Mouse (Mus musculus) lung, adult 2 months (tissue): Measurements from ENCODE around the gene Larp4b. TPM values are rescaled to one million over a fixed set of nuclear protein-coding genes. Genes with fewer than 3 reads are reported as not detected.

ENCODE experiments used
- DNase-seq: peaks from one replicate; pipeline ENCODE4 v3.0.0; 2022
- H3K4me1 ChIP-seq: fragments of 200-500 bp; 2 replicates; pipeline ENCODE4 v1.6.1; 2011; ENCODE audit warnings: low read length; ENCODE audit not compliant: control insufficient read depth, insufficient read depth
- H3K4me3 ChIP-seq: fragments of 200-500 bp; replicated peaks from 2 replicates; pipeline ENCODE3; 2011; ENCODE audit warnings: low read depth, mild to moderate bottlenecking, control low read depth, low read length; ENCODE audit errors: extremely low read depth
- CTCF ChIP-seq: fragments of 200-500 bp; IDR thresholded peaks from 2 replicates; pipeline ENCODE4 v1.5.1; 2011; ENCODE audit warnings: mild to moderate bottlenecking, low read length, control low read depth; ENCODE audit not compliant: insufficient read depth
- POLR2A ChIP-seq: fragments of 200-500 bp; IDR thresholded peaks from 2 replicates; pipeline ENCODE4 v1.6.1; 2011; ENCODE audit warnings: low read depth, mild to moderate bottlenecking, control low read depth, low read length, borderline replicate concordance; ENCODE audit errors: extremely low read depth
- WGBS: fragments of 180-500 bp; shearing (Covaris S2); methylation state at CpG from one replicate; pipeline ENCODE4 v1.1.7; 2018; 5-methylcytosine and 5-hydroxymethylcytosine counted together
- polyA plus RNA-seq: library from polyadenylated mRNA; depleted of rRNA; stranded (reverse); fragments of >200 nt; gene quantifications from 2 replicates; pipeline ENCODE4 v1.2.3, GENCODE M21; 2012

Gene Larp4b
- polyA plus RNA-seq, 1 experiment: 23.9 TPM

DNA sequence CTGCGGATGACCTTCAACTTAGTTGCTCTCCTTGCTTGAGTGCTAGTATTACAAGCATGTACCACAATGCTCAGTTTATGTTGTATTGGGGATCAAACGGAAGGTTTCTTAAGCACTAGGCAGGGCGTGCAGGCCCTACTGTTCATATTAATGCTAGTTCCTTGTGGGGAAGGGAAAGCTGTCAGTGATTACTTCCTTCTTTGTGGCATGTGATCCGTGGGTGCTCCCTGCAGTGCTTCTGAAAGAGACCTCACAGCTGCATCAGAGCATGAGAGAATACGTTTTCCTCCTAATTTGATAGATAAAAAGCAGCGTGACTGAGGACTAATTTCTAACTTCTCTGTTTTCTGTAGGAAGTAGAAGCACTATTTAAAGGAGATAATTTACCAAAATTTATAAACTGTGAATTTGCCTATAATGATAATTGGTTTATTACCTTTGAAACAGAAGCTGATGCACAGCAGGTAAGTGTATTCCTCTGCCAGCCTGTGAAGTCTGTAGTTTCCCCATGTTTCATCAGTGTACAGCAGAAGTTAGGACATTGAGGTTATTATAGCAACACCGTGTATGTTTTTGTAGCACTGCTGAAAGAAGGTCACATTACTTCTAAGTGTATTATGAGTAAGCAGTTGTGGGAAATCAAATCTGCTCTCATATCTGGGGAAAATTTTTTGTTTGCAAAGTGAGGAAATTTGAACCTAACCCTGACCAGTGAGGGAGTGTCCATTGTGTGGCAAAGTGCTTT is 56.0 kb downstream of the Larp4b start:
- TF ChIP-seq CTCF (no peak), POLR2A (no peak)
- Histone ChIP-seq H3K4me1 (no peaks in the 10 kb centered on the region), H3K4me3 (no peak overlapping the region)
- 67% methylated on average over 7 of the region's 7 CpGs for WGBS
- DNase-seq: no peak

DNA sequence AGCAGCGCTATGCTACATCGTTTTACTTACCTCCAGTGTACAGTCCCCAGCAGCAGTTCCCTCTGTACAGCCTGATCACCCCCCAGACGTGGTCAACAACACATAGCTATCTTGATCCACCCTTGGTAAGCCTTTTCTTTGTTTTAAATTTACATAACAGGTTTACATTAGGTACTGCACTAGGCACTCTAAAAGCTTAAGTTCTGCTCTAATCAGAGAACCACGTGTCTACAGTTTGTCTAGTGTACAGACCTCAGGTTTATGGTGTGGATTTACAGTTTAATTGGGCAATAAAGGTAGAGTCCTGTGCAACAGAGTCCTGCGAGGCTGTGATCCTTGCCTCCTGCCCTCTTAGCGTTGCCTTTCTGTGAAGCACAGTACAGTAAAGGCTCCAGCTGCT is 57.4 kb downstream of the Larp4b start:
- 81% methylated on average over 6 of the region's 6 CpGs for WGBS
- no peak overlapping the region for H3K4me3 ChIP-seq
- H3K4me1 ChIP-seq: no peaks in the 10 kb centered on the region
- DNase-seq: no peak
- TF ChIP-seq CTCF (no peak), POLR2A (no peak)

DNA sequence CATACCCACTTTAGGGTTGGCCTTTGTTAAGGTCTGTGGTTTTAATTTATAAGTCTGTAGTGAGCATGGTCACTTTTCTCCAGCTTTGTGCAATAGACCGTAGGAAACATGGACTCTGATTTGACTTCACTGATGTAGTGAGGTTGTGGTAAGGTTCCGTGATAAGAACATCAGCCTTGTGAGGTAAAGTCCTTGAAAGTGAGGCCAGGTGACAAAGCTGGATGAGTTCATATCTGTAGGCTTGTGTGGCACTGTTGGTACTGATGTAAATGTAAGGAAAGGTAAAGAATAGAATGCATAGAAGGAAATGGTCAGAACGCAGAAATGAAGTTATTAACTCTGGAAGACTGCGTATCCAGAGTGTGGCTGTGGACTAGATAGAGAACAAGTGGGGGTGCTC is 57.9 kb downstream of the Larp4b start:
- 94% methylated on average over 4 of the region's 4 CpGs for WGBS

DNA sequence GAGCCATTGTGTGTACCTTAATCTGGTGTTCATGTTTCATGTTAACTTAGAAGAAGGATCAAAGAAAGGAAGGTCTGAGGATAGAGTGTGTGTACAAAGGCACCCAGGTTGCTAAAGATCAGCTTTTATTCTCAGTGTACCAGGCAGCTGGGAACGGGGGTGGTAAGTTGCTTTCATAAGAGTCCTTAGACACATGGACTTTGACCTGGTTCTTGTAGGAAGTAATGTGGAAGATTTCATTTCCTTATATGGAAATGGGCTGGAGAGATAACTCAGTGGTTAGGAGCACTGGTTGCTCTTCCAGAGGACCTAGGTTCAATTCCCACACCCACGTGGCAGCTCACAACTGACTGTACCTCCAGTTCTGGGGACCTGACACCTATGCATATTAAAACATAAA is 58.6 kb downstream of the Larp4b start:
- Histone ChIP-seq H3K4me3 (no peak overlapping the region), H3K4me1 (no peaks in the 10 kb centered on the region)
- 68% methylated on average over 2 of the region's 2 CpGs for WGBS
- no peak for DNase-seq
- TF ChIP-seq CTCF (no peak), POLR2A (no peak)

More for the DNA sequence above, 57.9 kb downstream of the Larp4b start:
- no peak overlapping the region for H3K4me3 ChIP-seq
- TF ChIP-seq POLR2A (no peak), CTCF (no peak)
- no peaks in the 10 kb centered on the region for H3K4me1 ChIP-seq
- no peak for DNase-seq

DNA sequence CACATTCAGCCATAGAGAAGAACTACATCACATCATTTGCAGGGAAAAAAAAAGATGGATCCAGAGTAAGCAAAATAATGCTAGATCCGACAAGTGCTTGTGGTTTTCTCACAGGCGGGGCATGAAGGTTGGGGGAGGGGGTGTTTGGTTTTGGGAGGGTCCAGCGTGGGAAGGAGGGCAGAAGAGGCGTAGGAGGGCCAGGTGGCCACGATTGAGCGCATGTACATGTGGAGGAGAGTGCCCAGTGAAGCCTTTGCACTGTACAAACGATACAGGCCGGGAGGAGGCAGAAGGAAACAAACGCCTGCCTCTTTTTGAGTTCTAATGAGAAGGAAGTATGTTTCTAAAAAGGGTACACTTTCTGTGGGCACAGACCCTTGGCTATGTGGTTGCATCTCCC is 60.1 kb downstream of the Larp4b start:
- Histone ChIP-seq H3K4me1 (no peaks in the 10 kb centered on the region), H3K4me3 (no peak overlapping the region)
- no peak for DNase-seq
- TF ChIP-seq CTCF (no peak), POLR2A (no peak)
- WGBS: 65% methylated on average over 9 of the region's 9 CpGs

DNA sequence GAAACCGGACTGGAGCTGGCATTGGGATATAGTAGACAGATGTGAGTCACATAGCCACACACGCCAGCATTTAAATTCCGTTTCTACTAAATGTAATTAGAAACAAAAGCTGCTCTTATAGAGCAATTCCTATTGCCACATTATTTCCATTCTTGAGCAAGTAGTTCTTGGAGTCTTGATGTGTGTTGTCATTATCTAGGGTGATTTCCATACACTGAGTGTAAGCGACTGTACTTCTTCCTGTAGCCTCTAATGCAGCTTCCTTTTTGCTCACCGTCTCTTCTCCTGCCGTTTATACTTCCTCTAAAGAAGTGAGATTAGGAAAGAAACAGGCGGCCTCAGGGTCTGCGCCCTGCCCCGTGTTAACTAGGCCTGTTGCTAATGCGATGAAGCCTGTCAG is 65.6 kb downstream of the Larp4b start:
- H3K4me1 ChIP-seq: no peaks in the 10 kb centered on the region
- 74% methylated on average over 10 of the region's 10 CpGs for WGBS
- H3K4me3 ChIP-seq: no peak overlapping the region
- no peak for DNase-seq
- no peak for TF ChIP-seq CTCF
- TF ChIP-seq POLR2A: no peak

DNA sequence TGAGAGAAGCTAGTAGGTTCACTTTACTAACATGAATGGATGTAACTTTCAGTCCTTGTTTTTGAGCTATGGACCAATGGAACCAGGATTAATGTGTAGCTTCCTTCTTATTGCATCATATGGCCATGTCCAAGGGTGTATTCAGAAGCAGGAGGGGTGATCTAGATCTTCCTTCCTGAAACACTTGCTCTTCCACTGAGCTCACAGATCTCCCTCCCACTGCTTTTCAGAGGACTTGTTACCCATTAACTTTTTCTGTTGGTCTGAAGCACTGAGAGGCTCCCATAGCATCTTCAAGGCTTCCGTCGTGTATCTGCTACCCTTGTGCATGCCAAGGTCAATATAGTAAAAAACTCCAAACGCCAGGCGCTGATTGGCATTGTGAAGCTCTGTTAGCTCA is 69.2 kb downstream of the Larp4b start:
- 85% methylated on average over 4 of the region's 4 CpGs for WGBS
- H3K4me3 ChIP-seq: no peak overlapping the region
- no peak for DNase-seq

DNA sequence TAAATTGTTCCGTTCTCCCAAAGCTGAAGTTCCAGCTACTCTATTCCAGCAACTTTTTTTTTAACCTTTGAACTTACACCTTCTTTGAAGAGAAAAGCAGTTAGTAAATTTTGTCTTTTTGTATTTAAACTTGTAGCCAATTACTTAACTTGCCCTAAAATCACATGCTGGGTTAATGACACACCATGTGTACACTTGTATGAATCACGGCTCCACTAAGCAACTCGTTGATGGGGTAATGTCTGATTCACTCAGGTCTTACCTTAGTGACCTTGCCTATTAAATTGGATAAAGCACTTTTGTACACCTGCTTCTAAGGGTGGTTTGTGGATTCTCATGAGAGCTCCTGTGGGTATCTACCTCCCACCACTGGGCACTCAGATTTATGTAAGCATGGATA is 74.2 kb downstream of the Larp4b start:
- no peak overlapping the region for H3K4me3 ChIP-seq
- TF ChIP-seq POLR2A: no peak
- no peak for TF ChIP-seq CTCF
- 70% methylated on average over 3 of the region's 3 CpGs for WGBS
- H3K4me1 ChIP-seq: no peaks in the 10 kb centered on the region
- DNase-seq: no peak

More for the DNA sequence above, 69.2 kb downstream of the Larp4b start:
- no peak for TF ChIP-seq CTCF
- TF ChIP-seq POLR2A: no peak
- H3K4me1 ChIP-seq: no peaks in the 10 kb centered on the region

DNA sequence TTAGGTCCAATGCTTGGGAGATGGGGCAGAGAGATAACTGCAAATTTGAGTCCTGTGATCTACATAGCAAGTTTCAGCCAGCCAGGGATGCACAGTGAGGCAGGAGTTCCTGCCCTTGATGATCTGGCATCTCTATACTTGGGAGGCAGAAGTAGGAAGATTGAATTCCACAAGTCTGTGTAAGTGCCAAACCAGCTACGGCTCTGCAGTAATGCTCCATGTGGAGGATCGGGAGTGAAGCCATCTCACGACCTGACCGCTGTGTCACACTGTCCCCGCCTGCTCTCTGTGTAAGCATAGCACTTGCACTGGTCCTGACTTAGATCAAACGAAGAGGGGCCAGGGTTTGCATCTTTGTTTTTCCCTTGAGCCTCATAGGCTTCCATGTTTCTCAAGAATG is 75.9 kb downstream of the Larp4b start:
- DNase-seq: no peak
- TF ChIP-seq POLR2A: no peak
- no peak for TF ChIP-seq CTCF
- WGBS: 75% methylated on average over 6 of the region's 6 CpGs
- H3K4me3 ChIP-seq: no peak overlapping the region
- H3K4me1 ChIP-seq: 0 out of 2 replicates have a peak, but pooled peaks cover 3% of the 10 kb centered on the region

DNA sequence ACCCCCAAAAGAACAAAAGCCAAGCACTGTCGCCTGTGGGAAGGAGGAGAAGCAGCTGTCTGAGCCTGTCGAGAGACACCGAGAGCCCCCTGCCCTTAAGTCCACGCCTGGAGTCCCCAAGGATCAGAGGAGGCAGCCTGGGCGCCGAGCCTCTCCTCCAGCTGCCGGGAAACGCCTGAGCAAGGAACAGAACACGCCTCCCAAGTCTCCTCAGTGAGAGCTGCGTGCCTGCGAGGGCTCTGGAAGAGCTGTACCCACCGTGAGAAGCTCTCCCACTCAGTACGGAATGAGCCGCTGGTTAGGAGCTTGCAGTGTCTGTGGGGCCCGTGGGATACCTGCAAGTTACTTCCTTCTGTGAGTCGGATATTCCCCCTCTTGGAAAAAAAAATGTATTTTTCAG is 77.0 kb downstream of the Larp4b start:
- TF ChIP-seq CTCF (no peak), POLR2A (no peak)
- 83% methylated on average over 16 of the region's 16 CpGs for WGBS
- H3K4me3 ChIP-seq: no peak overlapping the region
- no peak for DNase-seq
- H3K4me1 ChIP-seq: 0 out of 2 replicates have a peak, but pooled peaks cover 3% of the 10 kb centered on the region
